Mouse (Mus musculus): Measurements from ENCODE around the gene Fndc3a. TPM values are rescaled to one million over a fixed set of nuclear protein-coding genes. Genes with fewer than 3 reads are reported as not detected.

Fndc3a gene
- total RNA-seq, 1 experiment from 2014 or later: 72.5 TPM

- ATAC-seq (ENCODE audit: extremely low read depth, insufficient number of reproducible peaks, low FRiP score, poor library complexity, severe bottlenecking): no peak
These were observed 126.8 kb downstream of the Fndc3a start for GRCm38 (mm10) chr14:72582979-72583378.

DNA sequence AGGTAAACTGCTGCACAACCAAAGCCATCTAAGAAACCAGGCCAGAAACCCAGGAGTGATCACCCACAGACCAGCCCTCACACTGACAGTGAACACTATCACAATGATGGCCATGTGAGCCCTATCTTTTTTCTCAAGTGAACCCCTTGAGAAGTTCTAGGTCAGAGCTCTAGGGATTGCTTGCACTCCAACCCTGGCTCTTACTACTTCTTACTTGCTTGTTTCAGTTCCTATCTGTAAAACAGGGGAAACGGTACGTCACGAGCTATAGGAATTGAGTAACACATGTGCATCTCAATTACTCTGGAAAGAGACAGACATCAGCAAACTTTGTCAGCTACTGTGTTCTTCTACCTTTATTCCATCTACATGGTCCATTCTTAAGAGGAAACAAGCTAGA is 128.8 kb downstream of the Fndc3a start:
- ATAC-seq (ENCODE audit: extremely low read depth, insufficient number of reproducible peaks, low FRiP score, poor library complexity, severe bottlenecking): no peak

DNA sequence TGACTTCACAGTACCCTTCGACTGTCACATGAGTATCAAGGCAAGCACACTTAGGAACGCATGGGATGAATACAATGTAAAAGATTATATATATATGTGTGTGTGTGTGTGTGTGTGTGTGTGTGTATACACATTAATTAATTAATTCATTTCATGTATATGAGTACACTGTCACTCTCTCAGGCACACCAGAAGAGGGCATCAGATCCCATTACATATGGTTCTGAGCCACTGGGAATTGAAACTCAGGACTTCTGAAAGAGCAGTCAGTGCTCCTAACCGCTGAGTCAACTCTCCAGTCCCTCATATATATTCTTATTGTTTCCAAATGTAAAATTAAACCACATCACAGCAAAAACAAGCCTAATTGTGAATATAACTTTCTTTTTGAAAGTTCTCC is 133.5 kb downstream of the Fndc3a start:
- no peak for ATAC-seq (ENCODE audit: extremely low read depth, insufficient number of reproducible peaks, low FRiP score, poor library complexity, severe bottlenecking)

DNA sequence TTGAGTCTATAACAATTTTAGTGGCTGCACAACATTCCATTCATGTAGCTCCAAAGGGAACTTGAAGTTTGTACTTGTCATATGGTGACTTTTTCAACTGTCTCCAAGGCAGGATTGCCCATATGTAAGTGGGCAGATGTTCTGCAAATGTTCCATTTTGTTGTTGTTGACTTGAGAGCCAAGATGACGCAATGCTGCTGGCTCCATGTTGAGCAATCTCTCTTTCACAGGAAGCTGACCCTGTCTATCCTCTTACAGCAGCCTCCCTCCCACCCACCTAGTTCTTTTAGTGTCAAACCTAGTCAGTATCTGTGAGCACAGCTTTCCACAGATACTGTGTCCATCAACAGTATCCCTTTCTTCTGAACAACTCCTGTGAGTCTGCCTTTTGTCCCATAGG is 145.9 kb downstream of the Fndc3a start:
- no peak for ATAC-seq (ENCODE audit: extremely low read depth, insufficient number of reproducible peaks, low FRiP score, poor library complexity, severe bottlenecking)

DNA sequence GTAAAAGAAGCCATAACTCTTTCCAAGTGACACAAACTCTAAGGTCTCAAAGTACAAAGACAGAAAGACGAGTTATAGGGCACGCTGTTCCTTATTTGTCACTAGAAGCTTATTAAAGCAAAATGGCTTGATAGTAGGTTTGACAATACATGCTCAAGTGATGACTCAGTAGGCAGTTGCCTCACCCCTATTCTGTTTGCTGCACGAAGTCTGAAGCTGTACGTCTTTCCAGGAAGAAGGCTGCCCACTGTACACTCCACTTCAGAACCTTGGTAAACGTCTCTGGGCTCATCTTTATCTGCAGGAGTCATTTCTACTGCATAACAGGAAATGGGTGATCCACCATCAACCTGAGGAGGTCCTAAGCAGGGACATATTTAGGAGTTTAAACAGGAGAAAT is 151.0 kb downstream of the Fndc3a start:
- ATAC-seq (ENCODE audit: extremely low read depth, insufficient number of reproducible peaks, low FRiP score, poor library complexity, severe bottlenecking): no peak

- ATAC-seq (ENCODE audit: extremely low read depth, insufficient number of reproducible peaks, low FRiP score, poor library complexity, severe bottlenecking): no peak
These were observed 154.0 kb downstream of the Fndc3a start for GRCm38 (mm10) chr14:72555846-72556245.

DNA sequence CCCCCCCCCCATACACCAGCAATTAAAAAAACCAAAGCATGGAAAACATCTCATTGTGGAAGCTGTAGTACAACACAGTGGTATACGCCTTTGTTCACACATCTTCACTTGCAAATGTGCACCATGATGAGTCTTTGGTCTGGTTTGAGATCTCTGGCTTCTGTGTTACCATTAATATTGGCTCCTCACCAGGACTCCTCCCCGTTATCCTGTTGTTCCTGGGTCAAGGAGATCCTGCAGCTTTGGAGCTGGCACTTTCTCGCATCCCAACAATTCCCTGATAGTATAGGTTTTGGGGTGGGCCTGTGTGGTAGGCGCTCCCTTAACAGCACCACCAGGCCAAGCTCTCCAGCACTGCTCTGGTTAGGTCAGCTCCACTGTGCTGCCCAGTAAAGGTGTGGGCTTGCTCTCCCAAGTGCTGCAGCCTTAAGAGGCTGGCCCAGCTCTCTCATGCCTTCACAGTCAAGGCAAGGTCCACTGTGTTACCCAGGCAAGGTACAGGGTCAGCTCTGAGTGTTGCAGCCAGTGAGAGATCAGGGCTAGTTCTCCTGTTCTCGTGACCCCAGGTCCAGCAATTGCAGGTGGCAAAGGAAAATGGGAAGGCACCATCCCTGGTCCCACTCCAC is 173.3 kb downstream of the Fndc3a start:
- no peak for ATAC-seq (ENCODE audit: extremely low read depth, insufficient number of reproducible peaks, low FRiP score, poor library complexity, severe bottlenecking)

- no peak for ATAC-seq (ENCODE audit: extremely low read depth, insufficient number of reproducible peaks, low FRiP score, poor library complexity, severe bottlenecking)
These were observed 175.9 kb downstream of the Fndc3a start for GRCm38 (mm10) chr14:72533862-72534261.

GRCm38 (mm10) chr14:72532028-72532917 is 177.5 kb downstream of the Fndc3a start:
- no peak for ATAC-seq (ENCODE audit: extremely low read depth, insufficient number of reproducible peaks, low FRiP score, poor library complexity, severe bottlenecking)

DNA sequence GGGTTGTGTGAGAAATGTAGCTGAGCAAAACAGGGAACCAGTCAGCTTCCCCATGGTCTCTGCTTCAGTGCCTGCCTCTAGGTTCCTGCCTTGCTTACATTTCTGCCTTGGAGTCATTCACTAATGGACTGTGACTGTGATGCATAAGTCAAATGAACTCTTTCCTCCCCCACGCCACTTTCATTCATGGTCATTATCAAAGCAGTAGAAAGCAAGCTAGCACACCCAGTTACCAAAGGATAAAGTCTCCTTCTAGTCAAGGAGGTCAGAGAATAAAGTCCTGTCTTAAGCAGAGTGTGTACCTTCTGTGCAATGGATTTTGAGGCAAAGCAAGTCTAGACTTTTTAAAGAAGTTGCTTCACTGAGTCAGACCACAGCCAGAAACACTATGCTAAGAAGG is 182.7 kb downstream of the Fndc3a start:
- ATAC-seq (ENCODE audit: extremely low read depth, insufficient number of reproducible peaks, low FRiP score, poor library complexity, severe bottlenecking): no peak

DNA sequence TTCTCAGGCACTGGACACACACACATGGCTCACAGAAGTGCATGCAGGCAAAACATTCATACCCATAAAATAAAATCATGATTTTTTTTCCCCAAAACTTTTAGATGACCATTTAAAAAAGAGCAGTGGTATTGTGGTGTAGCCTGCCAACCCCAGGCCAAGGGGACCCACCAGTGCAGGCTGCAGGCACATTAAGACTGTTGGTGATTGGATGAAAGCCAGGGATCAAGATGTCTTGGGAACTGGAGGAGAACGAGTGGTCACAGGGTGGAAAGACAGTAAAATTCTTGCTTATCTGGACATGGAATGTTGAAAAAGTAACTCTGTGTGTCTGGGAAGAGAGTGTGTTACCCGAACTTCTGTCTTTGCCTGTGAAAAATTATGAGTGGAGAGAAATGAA is 190.2 kb downstream of the Fndc3a start:
- ATAC-seq (ENCODE audit: extremely low read depth, insufficient number of reproducible peaks, low FRiP score, poor library complexity, severe bottlenecking): no peak

- ATAC-seq (ENCODE audit: extremely low read depth, insufficient number of reproducible peaks, low FRiP score, poor library complexity, severe bottlenecking): no peak
These were observed 191.0 kb downstream of the Fndc3a start for GRCm38 (mm10) chr14:72518786-72519185.

GRCm38 (mm10) chr14:72516376-72516775 is 193.4 kb downstream of the Fndc3a start:
- ATAC-seq (ENCODE audit: extremely low read depth, insufficient number of reproducible peaks, low FRiP score, poor library complexity, severe bottlenecking): no peak

DNA sequence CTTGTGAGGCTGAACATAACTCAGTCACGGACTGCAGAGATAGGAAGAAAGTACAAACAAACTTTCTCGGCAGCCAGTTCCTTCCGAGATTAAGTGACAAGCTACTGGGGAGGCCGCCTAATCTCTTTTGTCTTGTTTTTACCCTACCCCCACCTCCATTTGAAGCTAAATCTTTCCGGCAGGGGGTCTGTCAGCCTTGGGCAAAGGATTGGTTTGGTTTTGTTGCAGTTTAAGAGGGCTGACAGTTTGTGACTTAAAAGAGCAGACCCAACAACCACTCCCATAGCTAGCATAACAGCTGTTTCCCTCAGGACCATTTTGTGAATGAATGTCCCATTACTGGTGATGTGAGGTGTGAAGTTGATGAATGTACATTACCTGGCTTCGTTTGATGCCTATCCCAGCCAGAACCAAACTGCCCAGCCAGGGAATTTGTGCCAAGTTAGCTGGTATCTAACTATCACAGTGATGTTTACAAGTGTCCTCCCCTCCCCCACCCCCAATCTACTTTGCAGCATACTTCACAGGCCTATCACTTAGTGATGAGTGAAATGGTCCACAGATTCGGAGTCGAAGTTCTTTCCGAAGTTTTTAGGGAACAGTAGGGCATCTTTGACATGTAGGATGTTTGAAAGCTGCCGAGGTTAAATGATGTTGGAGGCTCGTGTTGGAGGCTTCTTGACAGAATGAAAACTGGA is 202.9 kb downstream of the Fndc3a start:
- no peak for ATAC-seq (ENCODE audit: extremely low read depth, insufficient number of reproducible peaks, low FRiP score, poor library complexity, severe bottlenecking)

DNA sequence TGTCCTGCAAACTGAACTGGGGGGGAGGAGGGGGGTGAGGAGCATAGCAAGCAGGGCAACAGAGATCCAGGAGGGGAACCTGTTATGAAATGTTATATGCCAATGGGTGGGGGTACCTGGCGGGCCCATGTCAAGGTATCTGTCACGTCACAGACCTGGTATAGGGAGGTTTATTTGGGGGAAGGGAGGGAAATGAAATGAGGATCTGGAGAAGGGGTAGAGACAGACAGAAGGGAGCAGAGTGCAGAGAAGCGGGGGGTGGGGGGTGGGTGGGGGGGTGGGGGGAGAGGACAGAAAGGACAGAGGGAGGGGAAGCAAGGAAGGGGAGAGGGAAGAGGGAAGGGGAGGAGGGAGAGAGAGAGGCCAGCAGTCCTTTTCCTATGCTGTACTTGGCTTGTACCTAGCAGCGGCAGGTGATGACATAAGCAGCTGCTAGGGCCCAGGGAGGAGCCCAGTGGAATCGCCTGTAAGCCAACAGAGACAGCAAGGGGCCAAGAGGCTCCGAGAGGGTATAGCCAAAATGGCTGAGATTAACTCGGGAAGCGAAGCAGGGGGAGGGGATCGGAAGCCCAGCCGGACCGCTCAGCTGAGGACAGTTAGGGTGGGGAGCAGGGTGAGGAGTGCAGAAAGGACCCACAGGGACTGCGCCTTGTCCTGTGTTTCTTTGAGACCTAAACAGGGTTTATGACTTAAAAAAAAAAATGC is 203.6 kb downstream of the Fndc3a start:
- no peak for ATAC-seq (ENCODE audit: extremely low read depth, insufficient number of reproducible peaks, low FRiP score, poor library complexity, severe bottlenecking)

DNA sequence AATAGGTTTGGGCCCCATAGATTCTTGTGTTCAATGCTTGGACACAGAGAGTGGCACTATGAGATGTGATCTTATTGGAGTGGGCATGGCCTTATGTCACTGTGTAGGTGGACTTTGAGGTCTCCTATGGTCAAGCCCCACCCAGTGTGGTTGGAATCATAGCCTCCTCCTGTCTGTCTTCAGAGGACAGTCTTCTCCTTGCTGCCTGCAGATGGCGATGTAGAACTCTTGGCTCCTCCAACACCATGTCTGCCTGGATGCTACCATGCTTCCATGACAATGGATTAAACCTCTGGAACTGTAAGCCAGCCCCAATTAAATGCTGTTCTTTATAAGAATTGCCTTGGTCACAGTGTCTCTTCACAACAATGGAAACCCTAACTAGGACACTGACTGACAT is 204.8 kb downstream of the Fndc3a start:
- ATAC-seq (ENCODE audit: extremely low read depth, insufficient number of reproducible peaks, low FRiP score, poor library complexity, severe bottlenecking): no peak

DNA sequence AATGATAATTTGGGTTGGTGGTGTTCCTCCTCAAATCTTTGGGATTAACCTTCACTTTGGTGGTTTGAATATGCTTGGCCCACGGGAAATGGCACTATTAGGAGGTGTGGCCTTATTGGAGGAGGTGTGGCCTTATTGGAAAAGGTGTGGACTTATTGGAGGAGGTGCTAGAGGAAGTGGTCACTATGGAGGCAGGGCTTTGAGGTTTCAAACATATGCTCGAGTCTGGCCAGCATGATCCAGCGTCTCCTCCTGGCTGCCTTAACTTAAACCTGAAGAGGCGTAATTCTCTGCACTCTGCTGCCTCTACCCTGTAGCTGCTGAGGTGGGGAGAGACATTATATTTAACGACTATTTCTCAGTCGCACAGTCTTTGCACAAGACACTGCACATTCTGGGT is 206.6 kb downstream of the Fndc3a start:
- no peak for ATAC-seq (ENCODE audit: extremely low read depth, insufficient number of reproducible peaks, low FRiP score, poor library complexity, severe bottlenecking)

GRCm38 (mm10) chr14:72493775-72494174 is 216.0 kb downstream of the Fndc3a start:
- no peak for ATAC-seq (ENCODE audit: extremely low read depth, insufficient number of reproducible peaks, low FRiP score, poor library complexity, severe bottlenecking)

DNA sequence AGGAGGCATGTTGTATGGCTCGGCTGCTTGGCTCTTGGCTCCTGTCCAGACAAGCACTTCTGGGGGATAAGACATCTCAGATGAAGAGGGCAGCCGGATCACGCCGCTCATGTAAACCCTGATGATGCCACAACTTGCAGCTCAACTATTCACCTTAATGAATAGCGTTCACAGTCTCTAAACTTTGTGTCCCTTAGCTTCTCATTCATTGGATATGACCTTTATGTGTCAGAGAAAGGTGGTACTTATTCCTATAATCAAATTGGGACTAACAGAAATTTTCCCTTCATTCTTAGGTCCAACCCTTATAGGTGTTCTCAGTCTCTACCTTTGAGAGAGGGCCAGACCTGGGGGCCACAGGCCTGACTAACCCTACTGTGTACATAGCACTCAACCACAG is 218.1 kb downstream of the Fndc3a start, which contains the start of gene Gm9195:
Gene Gm9195 (minus strand): TSS at position 101 of the 400 bp plus-strand sequence.
- no peak for ATAC-seq (ENCODE audit: extremely low read depth, insufficient number of reproducible peaks, low FRiP score, poor library complexity, severe bottlenecking)
